Mouse (Mus musculus) hindbrain, postnatal 0 days (tissue): ENCODE measurements around the gene Lipk. TPM values are rescaled to one million over a fixed set of nuclear protein-coding genes. Genes with fewer than 3 reads are reported as not detected.
A peak's percentile ranks its signal among the peaks of the same experiment; 100 is the strongest.

Experiments
- ATAC-seq: fragments of 200-750 bp; cut with Nextera tagmentation; 2 replicates; pipeline ENCODE4 v1.8.0; 2017; ENCODE audit warnings: mild to moderate bottlenecking, moderate TSS enrichment, moderate library complexity
- DNase-seq: peaks from one replicate; pipeline ENCODE4 v3.0.0-alpha.2; 2015; ENCODE audit warnings: low spot score
- H3K27ac ChIP-seq: fragments of 300-500 bp; sonication (generic); 2 replicates; pipeline ENCODE4 v1.5.1; 2014; ENCODE audit warnings: mild to moderate bottlenecking
- H3K27me3 ChIP-seq: fragments of 300-500 bp; sonication (generic); 2 replicates; pipeline ENCODE4 v1.6.1; 2014; ENCODE audit warnings: low read length, mixed read lengths; ENCODE audit not compliant: insufficient read depth
- H3K36me3 ChIP-seq: fragments of 300-500 bp; sonication (generic); 2 replicates; pipeline ENCODE4 v1.6.1; 2014; ENCODE audit warnings: low read length, mixed read lengths; ENCODE audit not compliant: insufficient read depth
- H3K4me1 ChIP-seq: fragments of 300-500 bp; sonication (generic); 2 replicates; pipeline ENCODE4 v1.6.1; 2014; ENCODE audit warnings: antibody characterized with exemption, low read length, mixed read lengths; ENCODE audit not compliant: insufficient read depth
- H3K4me2 ChIP-seq: fragments of 300-500 bp; sonication (generic); 2 replicates; pipeline ENCODE4 v1.6.1; 2014; ENCODE audit warnings: low read depth, mild to moderate bottlenecking, low read length, moderate library complexity, mixed read lengths
- H3K4me3 ChIP-seq: fragments of 300-500 bp; sonication (generic); 2 replicates; pipeline ENCODE4 v1.5.1; 2014; ENCODE audit warnings: low read length
- H3K9ac ChIP-seq: fragments of 300-500 bp; sonication (generic); replicated peaks from 2 replicates; pipeline ENCODE4 v1.6.1; 2014; ENCODE audit warnings: mild to moderate bottlenecking, low read length, moderate library complexity, mixed read lengths
- H3K9me3 ChIP-seq: fragments of 300-500 bp; sonication (generic); 2 replicates; pipeline ENCODE4 v1.6.1; 2016; ENCODE audit warnings: low read length, mixed read lengths
- CTCF ChIP-seq: IDR thresholded peaks from 2 replicates; pipeline ENCODE4 v1.5.1; 2016; ENCODE audit warnings: antibody characterized with exemption, control low read depth, low read depth
- WGBS: fragments of 180-500 bp; shearing (Covaris S2); extraction: QIAGEN DNeasy Blood & Tissue Kit; methylation state at CpG from one replicate; pipeline ENCODE4 v1.1.7; 2014; 5-methylcytosine and 5-hydroxymethylcytosine counted together
- polyA plus RNA-seq: library from polyadenylated mRNA; unstranded; fragments of >200 nt; fragmentation: Nextera tagmentation; extraction: Ambion mirVana; gene quantifications from 2 replicates; pipeline ENCODE4 v1.2.1, GENCODE M21; 2015
- total RNA-seq: library from RNA; depleted of rRNA; stranded (reverse); fragments of >200 nt; gene quantifications from 2 replicates; pipeline ENCODE4 v1.2.3, GENCODE M21; 2014; rRNA removed

Gene Lipk
- total RNA-seq: not detected in 2 replicates
- 0.06 and 0.14 TPM in 2 replicates for polyA plus RNA-seq

DNA sequence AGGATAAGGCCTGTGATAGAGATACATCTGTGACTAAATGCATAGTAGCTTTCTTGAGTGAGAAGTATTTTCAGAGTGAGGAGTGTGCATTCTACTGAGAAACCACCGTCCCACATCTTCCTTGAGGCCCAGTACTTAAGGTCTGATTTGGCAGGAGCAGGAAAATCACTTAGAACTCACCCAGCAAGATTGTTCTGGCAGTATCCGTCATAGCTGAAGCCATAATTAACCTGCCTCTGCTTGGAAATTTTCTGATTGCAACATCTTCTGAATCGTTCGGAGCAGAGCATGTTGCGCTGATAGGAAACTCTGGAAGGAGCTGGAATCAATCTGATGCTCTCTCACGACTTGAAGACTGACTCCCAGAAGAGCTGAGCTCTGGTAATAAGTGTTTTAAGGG, at the start of gene Lipk:
Gene Lipk (plus strand): TSS at position 289 of the 400 bp plus-strand sequence.
- 85% methylated on average over 6 of the region's 6 CpGs for WGBS
- no peak within 1 kb of the TSS for H3K27ac ChIP-seq
- no peak within 1 kb of the TSS for H3K4me2 ChIP-seq
- no peaks in the 10 kb centered on the region for H3K36me3 ChIP-seq
- no peak for TF ChIP-seq CTCF
- H3K4me1 ChIP-seq: no peaks in the 10 kb centered on the region
- DNase-seq (no peak), ATAC-seq (no peak)
- no peaks in the 10 kb centered on the region for H3K27me3 ChIP-seq
- no peak within 1 kb of the TSS for H3K4me3 ChIP-seq
- no peak within 1 kb of the TSS for H3K9ac ChIP-seq
- no peaks in the 10 kb centered on the region for H3K9me3 ChIP-seq

DNA sequence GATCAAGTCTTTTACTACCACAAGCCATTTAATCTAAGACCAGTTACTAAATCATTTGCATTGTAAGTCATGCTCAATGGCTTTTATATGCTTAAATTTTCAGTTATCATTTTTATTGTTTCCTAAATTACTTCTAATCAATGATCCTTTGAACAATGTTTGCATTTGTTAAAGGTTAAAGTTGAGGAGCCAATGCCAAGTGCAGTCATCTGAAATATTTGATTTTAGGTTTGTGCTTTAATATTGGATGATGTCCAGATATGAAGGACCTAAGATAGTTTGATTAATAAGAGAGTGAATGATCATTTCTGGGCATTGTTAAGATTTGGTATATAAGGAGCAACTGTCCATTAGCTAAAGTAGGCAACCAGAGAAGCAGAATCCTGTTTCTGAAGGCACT, 47.2 kb upstream of the Lipk start, which contains the start of gene Lipf:
Gene Lipf (plus strand): TSS at position 301 of the 400 bp plus-strand sequence.
- Histone ChIP-seq H3K27me3 (no peaks in the 10 kb centered on the region), H3K9ac (no peak within 1 kb of the TSS), H3K9me3 (no peaks in the 10 kb centered on the region), H3K27ac (no peak within 1 kb of the TSS), H3K4me2 (no peak within 1 kb of the TSS), H3K4me3 (no peak within 1 kb of the TSS), H3K36me3 (no peaks in the 10 kb centered on the region), H3K4me1 (no peaks in the 10 kb centered on the region)
- no peak for TF ChIP-seq CTCF
- no peak for DNase-seq
- no peak for ATAC-seq

DNA sequence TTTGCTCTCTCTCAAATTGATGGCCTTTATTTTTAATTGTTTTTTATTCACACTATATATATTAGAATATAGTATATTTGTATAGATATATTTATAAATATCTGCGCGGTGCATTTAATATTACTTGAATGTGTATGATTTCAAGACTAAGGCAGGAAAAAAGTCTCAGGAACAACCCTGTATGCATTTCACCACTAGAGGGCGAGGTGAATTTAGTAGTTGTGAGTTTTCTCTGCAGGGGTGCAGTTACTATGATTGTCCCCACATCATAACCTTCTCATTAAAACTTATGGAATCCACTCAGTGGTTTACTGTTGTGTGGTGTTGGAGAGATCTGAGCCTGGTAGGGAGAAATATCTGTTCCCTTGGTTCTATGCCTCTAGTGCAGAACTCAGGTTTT, 29.1 kb upstream of the Lipk start:
- WGBS: 52% methylated on average over 3 of the region's 3 CpGs
- no peaks in the 10 kb centered on the region for H3K4me1 ChIP-seq
- peak; percentile 55 for TF ChIP-seq CTCF
- no peak overlapping the region for H3K9ac ChIP-seq
- DNase-seq (peak; percentile 42), ATAC-seq (no peak)
- no peaks in the 10 kb centered on the region for H3K36me3 ChIP-seq
- no peaks in the 10 kb centered on the region for H3K9me3 ChIP-seq
- no peak overlapping the region for H3K27ac ChIP-seq
- H3K4me3 ChIP-seq: no peak overlapping the region
- H3K4me2 ChIP-seq: no peak overlapping the region
- no peaks in the 10 kb centered on the region for H3K27me3 ChIP-seq

DNA sequence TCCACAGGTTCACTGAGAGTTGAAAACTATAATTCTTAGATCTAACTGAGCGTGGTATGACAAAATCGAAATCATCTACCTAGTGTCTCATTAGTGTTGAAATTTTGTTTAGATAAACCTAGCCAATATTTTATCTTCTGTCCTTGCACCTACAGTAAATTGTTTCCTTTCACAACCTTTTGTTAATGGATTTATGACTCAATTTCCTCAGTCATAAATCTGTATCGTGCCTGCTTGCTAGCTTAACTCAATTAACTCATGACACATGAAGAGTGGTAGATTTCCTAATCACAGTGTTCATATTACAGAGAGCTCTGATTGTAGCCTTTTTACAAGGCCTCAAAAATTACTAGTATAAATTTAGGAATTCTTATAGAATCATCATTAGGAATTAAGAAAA, 25.0 kb upstream of the Lipk start:
- Histone ChIP-seq H3K9me3 (no peaks in the 10 kb centered on the region), H3K4me2 (no peak overlapping the region), H3K27ac (no peak overlapping the region), H3K36me3 (no peaks in the 10 kb centered on the region), H3K4me3 (no peak overlapping the region), H3K27me3 (no peaks in the 10 kb centered on the region), H3K4me1 (no peaks in the 10 kb centered on the region), H3K9ac (no peak overlapping the region)
- TF ChIP-seq CTCF: no peak
- ATAC-seq: no peak
- WGBS: 85% methylated on average over 3 of the region's 3 CpGs
- DNase-seq: no peak

DNA sequence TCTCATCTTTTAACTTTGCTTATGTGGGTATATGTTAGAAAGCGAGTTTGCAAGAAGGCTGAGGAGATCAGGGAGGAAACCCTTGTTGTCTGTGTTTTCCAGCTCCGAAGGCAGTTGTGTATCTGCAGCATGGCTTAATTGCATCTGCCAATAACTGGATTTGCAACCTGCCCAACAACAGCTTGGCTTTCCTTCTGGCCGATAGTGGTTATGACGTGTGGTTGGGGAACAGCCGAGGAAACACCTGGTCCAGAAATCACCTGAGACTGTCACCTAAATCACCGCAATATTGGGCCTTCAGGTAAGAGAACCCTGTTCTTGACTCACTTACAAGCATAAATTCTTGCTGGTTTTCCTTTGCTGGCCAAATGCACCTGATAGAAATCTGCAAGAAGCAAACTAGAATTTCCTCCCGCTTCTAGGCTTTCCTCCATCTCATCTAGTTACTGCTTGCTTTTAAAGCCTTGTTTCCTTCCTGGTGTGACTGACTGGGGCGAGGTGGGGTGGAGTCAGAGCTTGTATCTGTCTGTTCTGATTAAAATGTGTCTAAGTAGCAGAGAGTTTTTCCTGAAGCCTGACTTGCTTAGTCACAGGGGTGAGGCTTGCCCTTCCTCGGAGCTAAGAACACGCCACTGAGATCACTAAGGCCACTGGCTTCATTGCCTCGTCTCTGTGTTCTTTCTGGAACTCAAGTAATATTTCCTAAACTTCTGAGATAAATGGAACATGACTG, 13.5 kb downstream of the Lipk start:
- H3K36me3 ChIP-seq: no peaks in the 10 kb centered on the region
- no peaks in the 10 kb centered on the region for H3K27me3 ChIP-seq
- H3K4me3 ChIP-seq: no peak overlapping the region
- WGBS: 85% methylated on average over 11 of the region's 11 CpGs
- H3K27ac ChIP-seq: no peak overlapping the region
- H3K9me3 ChIP-seq: no peaks in the 10 kb centered on the region
- H3K4me1 ChIP-seq: no peaks in the 10 kb centered on the region
- TF ChIP-seq CTCF: no peak
- DNase-seq: no peak
- no peak for ATAC-seq
- H3K4me2 ChIP-seq: no peak overlapping the region
- H3K9ac ChIP-seq: no peak overlapping the region

DNA sequence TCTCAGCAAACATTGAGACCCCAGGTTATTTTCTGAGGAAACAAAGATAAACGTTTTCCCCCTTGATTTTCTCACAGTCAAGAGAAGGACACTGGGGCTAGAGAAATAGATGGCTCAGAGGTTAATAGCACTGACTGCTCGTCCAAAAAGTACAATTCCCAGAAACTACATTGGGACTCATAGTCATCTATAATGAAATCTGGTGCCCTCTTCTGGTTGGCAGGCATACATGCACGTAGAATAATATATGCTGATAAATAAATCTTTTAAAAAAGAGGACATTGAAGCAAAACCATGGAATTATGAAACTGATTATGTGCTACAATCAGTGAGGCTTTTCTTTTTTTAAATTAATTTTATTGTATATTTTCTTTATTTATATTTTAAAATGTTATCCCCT, 14.7 kb downstream of the Lipk start:
- 47% methylated on average over 3 of the region's 3 CpGs for WGBS
- no peak overlapping the region for H3K4me2 ChIP-seq
- H3K9ac ChIP-seq: no peak overlapping the region
- DNase-seq (peak; percentile 56), ATAC-seq (no peak)
- H3K4me1 ChIP-seq: no peaks in the 10 kb centered on the region
- H3K9me3 ChIP-seq: no peaks in the 10 kb centered on the region
- no peak overlapping the region for H3K27ac ChIP-seq
- H3K4me3 ChIP-seq: no peak overlapping the region
- TF ChIP-seq CTCF: peak; percentile 61
- no peaks in the 10 kb centered on the region for H3K27me3 ChIP-seq
- H3K36me3 ChIP-seq: no peaks in the 10 kb centered on the region

DNA sequence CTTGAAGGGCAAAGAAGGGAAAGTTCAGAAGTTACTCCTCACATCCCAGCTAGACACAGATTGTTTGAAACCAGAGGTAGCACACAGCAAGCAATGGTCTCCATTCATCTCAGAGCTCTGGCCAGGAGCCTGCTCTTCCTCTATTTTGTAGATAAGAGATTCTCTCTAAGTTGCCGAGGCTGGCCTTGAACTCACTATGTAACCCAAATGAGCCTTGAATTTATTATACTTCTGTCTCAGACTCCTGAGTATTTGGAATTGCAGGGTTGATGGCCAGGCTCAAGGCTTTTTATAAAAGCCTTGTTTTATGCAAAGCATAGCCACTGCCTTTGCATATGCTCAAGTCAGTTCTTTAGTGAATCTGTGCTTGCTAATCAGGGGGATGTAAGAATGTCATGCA, 31.6 kb downstream of the Lipk start:
- no peak overlapping the region for H3K27ac ChIP-seq
- no peaks in the 10 kb centered on the region for H3K36me3 ChIP-seq
- H3K9me3 ChIP-seq: no peaks in the 10 kb centered on the region
- 81% methylated on average over 1 of the region's 1 CpGs for WGBS
- no peaks in the 10 kb centered on the region for H3K27me3 ChIP-seq
- ATAC-seq: no peak
- DNase-seq: no peak
- no peak overlapping the region for H3K9ac ChIP-seq
- H3K4me1 ChIP-seq: no peaks in the 10 kb centered on the region
- H3K4me2 ChIP-seq: no peak overlapping the region
- no peak for TF ChIP-seq CTCF
- H3K4me3 ChIP-seq: no peak overlapping the region
